Mouse (Mus musculus) stomach, postnatal 0 days (tissue): ENCODE data around the gene Usp46.

Experiments
- CTCF ChIP-seq: IDR thresholded peaks from 2 replicates; pipeline ENCODE4 v1.5.1; 2016; ENCODE audit warnings: antibody characterized with exemption, low read depth, mild to moderate bottlenecking, moderate library complexity
- EP300 ChIP-seq: optimal IDR thresholded peaks from 2 replicates; pipeline ENCODE3; 2016; ENCODE audit warnings: antibody characterized with exemption

DNA sequence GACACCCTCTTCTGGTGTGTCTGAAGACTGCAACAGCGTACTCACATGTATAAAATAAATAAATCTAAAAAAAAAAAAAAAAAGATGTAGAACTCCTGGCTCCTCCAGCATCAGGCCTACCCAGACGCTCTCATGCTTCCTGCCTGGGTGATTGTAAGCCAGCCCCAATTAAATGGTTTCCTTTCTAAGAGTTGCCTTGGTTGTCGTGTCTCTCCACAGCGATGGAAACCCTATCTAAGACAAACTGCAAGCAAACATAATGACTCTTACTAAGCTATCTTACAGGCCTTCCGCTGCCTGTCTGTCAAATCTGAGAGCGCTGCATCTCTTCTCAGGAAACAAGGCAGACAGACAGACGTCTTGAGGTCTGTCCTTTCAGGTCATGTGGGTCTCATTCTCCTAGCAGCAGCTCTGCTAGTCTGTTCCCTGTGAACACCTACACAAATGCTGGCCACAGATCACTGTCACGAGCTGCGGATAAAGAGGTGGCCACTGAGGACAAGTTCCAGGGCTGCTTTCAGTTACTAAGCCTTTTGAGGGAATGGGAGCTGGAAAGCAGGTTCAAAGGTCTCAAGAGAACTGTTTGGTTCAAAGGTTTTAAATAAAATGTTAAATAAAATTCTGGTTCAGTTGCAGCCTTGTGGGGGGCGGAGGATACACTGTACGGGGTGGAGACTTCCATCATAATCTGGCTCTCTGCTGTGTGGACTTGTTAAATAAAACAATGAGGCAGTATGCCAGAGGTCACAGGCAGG lies 10.8 kb upstream of the Usp46 start:
- TF ChIP-seq CTCF: no peak
- TF ChIP-seq EP300: no peak
